Mouse (Mus musculus) heart, adult 2 months (tissue): ENCODE measurements around the gene Msi2. TPM values are rescaled to one million over a fixed set of nuclear protein-coding genes. Genes with fewer than 3 reads are reported as not detected.

Source experiments
- DNase-seq, 2 experiments: peaks; one replicate each; pipeline ENCODE4 v3.0.0; 2021
- H3K27ac ChIP-seq: fragments of 200-600 bp; 2 replicates; pipeline ENCODE4 v1.8.1; 2022
- H3K27me3 ChIP-seq: fragments of 200-500 bp; 2 replicates; pipeline ENCODE4 v1.6.1; 2012; ENCODE audit warnings: mild to moderate bottlenecking, low read length, inconsistent platforms, mixed read lengths; ENCODE audit not compliant: control insufficient read depth, insufficient read depth
- H3K36me3 ChIP-seq: fragments of 200-500 bp; 2 replicates; pipeline ENCODE4 v1.6.1; 2012; ENCODE audit warnings: low read length, inconsistent platforms; ENCODE audit not compliant: control insufficient read depth, insufficient read depth
- H3K4me1 ChIP-seq: fragments of 200-500 bp; 2 replicates; pipeline ENCODE4 v1.6.1; 2011; ENCODE audit warnings: low read length; ENCODE audit not compliant: control insufficient read depth, insufficient read depth
- H3K4me3 ChIP-seq: fragments of 200-600 bp; 2 replicates; pipeline ENCODE4 v1.8.1; 2022
- H3K79me2 ChIP-seq: fragments of 200-500 bp; replicated peaks from 2 replicates; pipeline ENCODE4 v1.6.1; 2012; ENCODE audit warnings: mild to moderate bottlenecking, inconsistent platforms, low read length, moderate library complexity, mixed read lengths; ENCODE audit not compliant: control insufficient read depth, insufficient read depth
- H3K9ac ChIP-seq: fragments of 200-500 bp; 2 replicates; pipeline ENCODE4 v1.6.1; 2012; ENCODE audit warnings: low read depth, mild to moderate bottlenecking, control low read depth, inconsistent platforms, low read length, mixed read lengths
- CTCF ChIP-seq: fragments of 200-600 bp; IDR thresholded peaks from 2 replicates; pipeline ENCODE4 v1.8.1; 2022; ENCODE audit warnings: antibody characterized with exemption, mild to moderate bottlenecking, moderate library complexity
- EP300 ChIP-seq: fragments of 200-500 bp; IDR thresholded peaks from 2 replicates; pipeline ENCODE4 v1.6.1; 2011; ENCODE audit warnings: low read depth, low read length, control low read depth; ENCODE audit not compliant: insufficient read depth
- POLR2A ChIP-seq: fragments of 200-500 bp; IDR thresholded peaks from 2 replicates; pipeline ENCODE4 v1.6.1; 2011; ENCODE audit warnings: mild to moderate bottlenecking, low read depth, low read length, control low read depth; ENCODE audit not compliant: insufficient read depth
- WGBS: fragments of 180-500 bp; shearing (Covaris S2); methylation state at CpG from one replicate; pipeline ENCODE4 v1.1.7; 2018; 5-methylcytosine and 5-hydroxymethylcytosine counted together
- intact Hi-C: fragments of 180-260 bp; cut with DNase I; formaldehyde crosslinking; loops from one replicate; pipeline ENCODE4 v1.15.1; 2025
- polyA plus RNA-seq: library from polyadenylated mRNA; depleted of rRNA; stranded (reverse); fragments of >200 nt; gene quantifications from 2 replicates; pipeline ENCODE4 v1.2.3, GENCODE M21; 2012
- total RNA-seq, 2 experiments: library from RNA; stranded (reverse); gene quantifications; 2 replicates each; pipeline ENCODE4 v1.2.3; 2021

The Msi2 gene
- total and polyA plus RNA-seq, 3 experiments: 42.5 to 208 (median 176) TPM

DNA sequence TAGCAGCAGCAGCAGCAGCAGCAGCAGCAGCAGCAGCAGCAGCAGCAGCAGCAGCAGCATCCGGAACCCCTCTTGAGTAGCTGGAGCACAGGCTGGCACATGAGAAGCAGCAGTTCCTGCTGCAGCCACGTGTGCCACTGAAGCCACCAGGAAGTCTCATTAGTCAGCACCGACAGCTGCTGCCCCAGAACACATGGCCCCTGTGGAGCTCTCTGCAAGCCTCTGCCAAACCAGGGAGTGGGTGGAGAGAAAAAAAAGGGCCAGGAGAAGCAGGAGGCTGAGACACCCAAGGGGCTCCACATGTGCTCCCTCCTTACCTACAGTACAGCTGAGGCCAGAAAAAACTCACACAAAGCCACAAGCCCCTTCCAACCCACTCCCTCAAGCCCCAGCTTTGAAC lies 167.3 kb downstream of the Msi2 start:
- Histone ChIP-seq H3K4me1 (peaks cover 30% of the 10 kb centered on the region), H3K27me3 (no peaks in the 10 kb centered on the region), H3K79me2 (no peaks in the 10 kb centered on the region), H3K4me3 (no peak overlapping the region), H3K9ac (peak overlapping the region; percentile 29; the same call in 1 of the 2 replicates), H3K36me3 (peaks cover 3% of the 10 kb centered on the region), H3K27ac (peak overlapping the region; percentile 24)
- TF ChIP-seq POLR2A (no peak), CTCF (no peak), EP300 (no peak)
- peak in 1 of 2 experiments; percentile 65 for DNase-seq
- intact Hi-C loops: loop anchor here (5.0 kb wide), 2 partner anchors 259 to 299 kb away; partner anchors contain the start of gene Ccdc182
- 5% methylated on average over 3 of the region's 3 CpGs for WGBS

DNA sequence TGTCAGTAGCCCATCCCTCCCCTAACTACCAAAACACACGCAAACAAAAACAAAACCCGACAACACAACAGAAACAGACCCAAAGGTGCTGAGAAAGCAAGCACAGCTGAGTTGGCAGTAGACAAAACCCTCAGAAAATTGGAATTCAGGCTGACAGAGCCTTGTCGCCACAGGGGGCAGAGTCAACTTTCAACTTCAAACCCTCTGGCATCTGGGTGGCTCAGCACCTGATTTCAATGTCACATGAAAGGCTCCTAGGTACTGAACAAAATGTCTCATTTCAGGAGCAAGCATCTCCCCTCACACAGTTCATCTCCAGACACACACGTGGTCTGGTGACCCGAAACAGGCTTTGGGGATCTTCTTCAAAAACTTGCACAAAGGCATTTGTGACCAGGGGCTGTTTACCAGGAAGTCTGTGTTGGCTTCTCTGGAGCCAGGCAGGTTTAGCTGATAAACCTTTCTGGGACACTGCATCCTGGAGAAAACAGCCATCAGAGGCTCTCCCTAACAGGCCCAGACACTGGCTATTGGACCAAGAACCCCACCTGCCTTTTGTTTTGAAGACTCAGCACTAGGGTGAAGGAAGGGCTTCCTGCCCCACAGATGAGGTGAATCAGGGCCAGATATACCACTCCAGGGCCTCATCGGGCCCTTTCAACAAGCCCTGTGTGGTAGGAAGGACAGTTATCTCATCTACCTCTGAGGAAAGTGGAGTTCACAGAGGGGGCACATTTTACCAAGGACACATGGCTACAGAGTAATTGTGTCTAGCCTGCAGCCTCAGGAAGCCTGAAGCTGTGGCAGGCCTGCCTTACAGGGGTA lies 168.0 kb downstream of the Msi2 start:
- WGBS: 55% methylated on average over 6 of the region's 6 CpGs
- Histone ChIP-seq H3K27ac (peak overlapping the region; percentile 29), H3K4me3 (no peak overlapping the region), H3K9ac (no peak overlapping the region), H3K27me3 (no peaks in the 10 kb centered on the region), H3K4me1 (peaks cover 25% of the 10 kb centered on the region), H3K79me2 (no peaks in the 10 kb centered on the region), H3K36me3 (peaks cover 3% of the 10 kb centered on the region)
- DNase-seq: no peak
- intact Hi-C loops: loop anchor here (5.0 kb wide), 2 partner anchors 258 to 298 kb away; partner anchors contain the start of gene Ccdc182
- TF ChIP-seq EP300 (no peak), CTCF (peak; percentile 26; the same call in 1 of the 2 replicates), POLR2A (no peak)

- Histone ChIP-seq H3K36me3 (peaks cover 3% of the 10 kb centered on the region), H3K27me3 (no peaks in the 10 kb centered on the region), H3K4me1 (peaks cover 25% of the 10 kb centered on the region), H3K79me2 (no peaks in the 10 kb centered on the region), H3K27ac (no peak overlapping the region), H3K4me3 (no peak overlapping the region), H3K9ac (no peak overlapping the region)
- intact Hi-C loops: no loop called here
- no peak for TF ChIP-seq POLR2A
- TF ChIP-seq EP300: no peak
- no peak for TF ChIP-seq CTCF
- no peak for DNase-seq
- 96% methylated on average over 13 of the region's 13 CpGs for WGBS
Measured at GRCm38 (mm10) chr11:88549529-88549900, 168.8 kb downstream of the Msi2 start.

DNA sequence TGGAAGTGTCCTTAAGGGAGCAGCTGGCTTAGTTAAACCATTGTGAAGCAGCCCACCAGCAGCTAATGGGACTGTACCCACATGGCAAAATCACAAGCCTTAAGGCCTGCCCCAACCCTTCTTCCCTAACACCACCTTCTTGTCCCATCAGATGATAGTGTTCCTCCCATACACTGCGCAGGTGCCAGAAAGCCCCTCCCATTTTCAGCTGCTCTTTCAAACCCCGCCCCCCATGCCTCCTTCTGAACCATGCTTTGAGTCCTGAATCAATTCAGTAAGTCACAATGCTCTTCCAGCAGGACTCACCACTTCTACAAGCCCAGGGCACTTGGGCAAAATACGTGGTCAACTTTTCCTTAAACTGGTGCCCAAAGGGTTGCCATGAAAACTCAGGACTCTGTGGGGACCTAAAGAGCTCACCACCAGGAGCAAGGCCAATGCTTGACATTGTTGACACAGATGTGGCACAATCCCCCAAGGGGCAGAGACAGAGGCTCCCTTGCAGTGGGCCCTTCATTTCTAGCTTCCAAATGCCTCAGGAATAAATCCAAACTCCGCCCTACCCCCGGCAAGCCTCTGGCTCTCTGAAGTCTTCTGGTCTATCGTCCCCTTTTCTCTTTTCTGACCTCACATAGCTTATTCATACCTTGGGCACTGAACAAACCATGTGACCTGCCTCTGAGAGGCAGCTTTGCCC lies 169.3 kb downstream of the Msi2 start:
- Histone ChIP-seq H3K79me2 (no peaks in the 10 kb centered on the region), H3K4me1 (peaks cover 25% of the 10 kb centered on the region), H3K9ac (no peak overlapping the region), H3K27ac (no peak overlapping the region), H3K36me3 (peaks cover 3% of the 10 kb centered on the region), H3K27me3 (no peaks in the 10 kb centered on the region), H3K4me3 (no peak overlapping the region)
- TF ChIP-seq POLR2A: no peak
- TF ChIP-seq EP300: no peak
- TF ChIP-seq CTCF: no peak
- 73% methylated on average over 6 of the region's 6 CpGs for WGBS
- intact Hi-C loops: no loop called here
- no peak for DNase-seq

- no peak for DNase-seq
- Histone ChIP-seq H3K27me3 (no peaks in the 10 kb centered on the region), H3K79me2 (no peaks in the 10 kb centered on the region), H3K36me3 (peaks cover 3% of the 10 kb centered on the region), H3K27ac (no peak overlapping the region), H3K4me1 (peaks cover 24% of the 10 kb centered on the region), H3K4me3 (no peak overlapping the region), H3K9ac (no peak overlapping the region)
- 75% methylated on average over 7 of the region's 7 CpGs for WGBS
- intact Hi-C loops: no loop called here
- no peak for TF ChIP-seq POLR2A
- no peak for TF ChIP-seq CTCF
- no peak for TF ChIP-seq EP300
Measured at GRCm38 (mm10) chr11:88548423-88548822, 169.9 kb downstream of the Msi2 start.

GRCm38 (mm10) chr11:88543771-88544170 lies 174.5 kb downstream of the Msi2 start:
- no peaks in the 10 kb centered on the region for H3K27me3 ChIP-seq
- H3K9ac ChIP-seq: no peak overlapping the region
- no peak overlapping the region for H3K27ac ChIP-seq
- no peak overlapping the region for H3K4me3 ChIP-seq
- no peak for TF ChIP-seq CTCF
- TF ChIP-seq EP300: no peak
- no peak for TF ChIP-seq POLR2A
- H3K36me3 ChIP-seq: no peaks in the 10 kb centered on the region
- no peak for DNase-seq
- peaks cover 25% of the 10 kb centered on the region for H3K4me1 ChIP-seq
- no peaks in the 10 kb centered on the region for H3K79me2 ChIP-seq
- WGBS: 83% methylated on average over 6 of the region's 6 CpGs
- intact Hi-C loops: no loop called here
